Mouse (Mus musculus): ENCODE results near the gene Rnf181. TPM values are rescaled to one million over a fixed set of nuclear protein-coding genes. Genes with fewer than 3 reads are reported as not detected.

Gene Rnf181
- polyA plus RNA-seq, 1 experiment from 2014 or later = 122 TPM

GRCm38 (mm10) chr6:72382494-72382893, 15.7 kb upstream of the Rnf181 start:
- ATAC-seq = no peak
- H3K27me3 ChIP-seq (replicated peaks) = 0 out of 2 replicates have a peak, but pooled peaks cover 5% of the 10 kb centered on the region
- peaks cover 8% of the 10 kb centered on the region; the same call in 1 of the 2 replicates for H3K36me3 ChIP-seq
- no peak overlapping the region for H3K4me3 ChIP-seq (replicated peaks)
- no peak overlapping the region for H3K9ac ChIP-seq
- H3K27ac ChIP-seq = no peak overlapping the region
- H3K9me3 ChIP-seq = no peaks in the 10 kb centered on the region
- 65% methylated on average over 6 of the region's 6 CpGs for WGBS
- no peak overlapping the region for H3K4me2 ChIP-seq (replicated peaks)
- H3K4me1 ChIP-seq (replicated peaks) = peaks cover 7% of the 10 kb centered on the region; the same call in 1 of the 2 replicates

DNA sequence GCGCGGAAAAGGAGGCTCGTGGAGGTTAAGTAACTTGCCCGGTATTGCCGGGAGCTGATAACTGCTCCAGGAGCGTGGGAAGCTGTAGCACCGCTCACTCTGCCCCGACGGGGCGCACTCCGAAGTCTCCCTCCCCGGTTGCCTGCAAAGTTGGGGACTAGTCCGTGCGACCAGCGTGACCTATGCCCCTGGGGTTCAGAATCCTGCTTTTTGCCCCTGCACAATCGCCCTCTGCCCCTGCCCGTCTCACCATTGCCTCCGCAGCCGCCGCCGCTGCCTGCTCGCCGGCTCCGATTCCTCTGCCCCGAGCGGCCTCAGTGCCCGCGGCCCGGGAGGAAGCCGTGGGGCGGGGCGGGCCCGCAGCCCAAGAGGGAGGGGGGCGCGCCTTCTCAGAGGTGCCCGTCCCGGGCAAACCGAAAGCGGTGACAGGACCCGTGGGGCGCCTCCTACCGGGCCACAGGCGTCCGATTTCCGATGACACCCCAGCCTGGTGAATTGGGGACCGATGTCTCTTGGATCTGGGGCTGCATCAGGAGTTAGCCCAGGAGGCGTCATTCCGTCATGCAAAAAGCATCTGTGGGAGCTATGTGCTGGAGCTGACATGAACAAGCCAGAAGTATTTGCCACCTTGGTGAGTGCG, 13.5 kb upstream of the Rnf181 start, which contains the start of gene Vamp5:
Gene Vamp5, minus strand, starts transcription at position 338 of the 640 bp plus-strand sequence.
- ATAC-seq = peak; percentile 91
- no peaks in the 10 kb centered on the region for H3K9me3 ChIP-seq
- H3K27me3 ChIP-seq (replicated peaks) = 0 out of 2 replicates have a peak, but pooled peaks cover 5% of the 10 kb centered on the region
- peaks cover 3% of the 10 kb centered on the region; the same call in 1 of the 2 replicates for H3K36me3 ChIP-seq
- peak within 1 kb of the TSS; percentile 86 for H3K4me2 ChIP-seq (replicated peaks)
- H3K9ac ChIP-seq = peak within 1 kb of the TSS; percentile 61
- H3K4me1 ChIP-seq (replicated peaks) = 0 out of 2 replicates have a peak, but pooled peaks cover 6% of the 10 kb centered on the region
- 2% methylated on average over 48 of the region's 49 CpGs for WGBS
- H3K4me3 ChIP-seq (replicated peaks) = peak within 1 kb of the TSS; percentile 59
- H3K27ac ChIP-seq = peak within 1 kb of the TSS; percentile 33

GRCm38 (mm10) chr6:72379377-72380130, 12.8 kb upstream of the Rnf181 start:
- H3K4me3 ChIP-seq (replicated peaks) = peak overlapping the region; percentile 59
- WGBS = 50% methylated on average over 7 of the region's 7 CpGs
- H3K9me3 ChIP-seq = no peaks in the 10 kb centered on the region
- peak overlapping the region; percentile 86 for H3K4me2 ChIP-seq (replicated peaks)
- H3K4me1 ChIP-seq (replicated peaks) = 0 out of 2 replicates have a peak, but pooled peaks cover 6% of the 10 kb centered on the region
- peak overlapping the region; percentile 61 for H3K9ac ChIP-seq
- H3K27me3 ChIP-seq (replicated peaks) = 0 out of 2 replicates have a peak, but pooled peaks cover 5% of the 10 kb centered on the region
- ATAC-seq = peak; percentile 21; the same call in 1 of the 2 replicates
- H3K36me3 ChIP-seq = no peaks in the 10 kb centered on the region
- peak overlapping the region; percentile 33; the same call in 1 of the 2 replicates for H3K27ac ChIP-seq

DNA sequence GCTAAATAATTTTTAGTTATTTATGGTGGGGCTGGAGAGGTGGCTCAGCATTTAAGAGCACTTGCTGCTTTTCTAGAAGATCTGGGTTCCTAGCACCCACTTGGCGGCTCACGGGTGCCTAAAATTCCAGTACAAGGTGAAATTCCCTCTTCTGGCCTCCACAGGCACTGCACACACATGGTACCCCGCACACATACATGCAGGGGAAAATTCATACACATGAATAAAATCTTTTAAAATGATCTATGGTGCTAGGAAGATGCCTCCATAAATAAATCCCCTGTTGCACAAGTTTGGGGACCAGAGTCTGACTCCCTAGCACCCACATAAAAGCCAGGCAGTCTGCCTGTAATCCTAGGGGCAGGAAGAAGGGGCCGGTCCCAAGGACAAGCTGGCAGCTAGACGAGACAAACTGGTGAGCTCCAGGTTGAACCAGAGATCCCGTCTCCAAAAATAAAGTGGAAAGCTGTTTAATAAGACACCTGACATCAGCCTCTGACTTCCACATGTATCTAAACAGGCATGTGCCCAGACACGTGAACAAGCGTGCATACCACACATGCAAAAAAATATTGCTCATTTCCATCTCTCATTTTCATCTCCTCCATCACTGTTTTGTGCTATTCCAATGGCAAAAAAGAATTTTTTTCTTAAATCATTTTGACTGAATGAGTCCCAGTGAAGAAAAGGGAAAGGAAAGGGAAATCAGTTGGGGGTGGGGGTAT, 11.9 kb upstream of the Rnf181 start:
- Histone ChIP-seq H3K27me3 (replicated peaks) (0 out of 2 replicates have a peak, but pooled peaks cover 5% of the 10 kb centered on the region), H3K9me3 (no peaks in the 10 kb centered on the region), H3K4me1 (replicated peaks) (0 out of 2 replicates have a peak, but pooled peaks cover 6% of the 10 kb centered on the region), H3K36me3 (no peaks in the 10 kb centered on the region), H3K4me3 (replicated peaks) (no peak overlapping the region), H3K4me2 (replicated peaks) (0 out of 2 replicates have a peak overlapping the region, but pooled peaks have one; percentile 86), H3K27ac (no peak overlapping the region), H3K9ac (no peak overlapping the region)
- ATAC-seq = no peak
- 83% methylated on average over 8 of the region's 8 CpGs for WGBS

DNA sequence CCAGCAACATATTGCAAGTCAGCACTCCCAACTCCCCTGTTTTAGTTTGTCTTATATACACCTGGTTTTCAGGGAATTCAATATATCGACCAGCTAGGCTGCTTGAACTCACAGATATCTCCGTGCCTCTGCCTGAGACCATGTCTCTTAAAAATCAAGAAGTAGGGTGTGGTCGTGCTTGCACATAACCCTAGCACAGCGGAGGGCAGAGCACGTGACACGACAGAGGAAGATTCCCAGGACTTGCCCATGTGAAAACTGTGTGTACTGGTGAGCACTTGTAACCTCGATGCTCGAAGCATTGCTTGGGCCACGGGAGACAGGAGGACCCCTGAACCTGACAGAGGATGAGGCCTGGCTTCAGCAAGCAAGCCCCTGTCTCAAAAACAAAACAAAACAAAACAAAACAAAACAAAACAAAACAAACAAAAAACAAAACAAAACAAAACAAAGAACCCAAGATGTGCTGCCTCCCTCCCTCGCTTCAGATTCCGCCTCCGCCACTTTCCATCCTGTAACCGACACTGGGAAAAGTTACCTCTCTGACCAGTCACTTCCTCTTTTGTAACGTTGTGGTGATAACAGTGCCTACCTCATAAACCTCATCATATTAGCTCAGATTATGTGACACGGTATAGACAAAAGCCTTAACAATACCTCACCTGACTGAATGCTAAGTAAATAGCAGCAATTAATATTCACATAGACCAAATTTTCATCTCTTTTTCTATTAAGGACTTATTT, 8.2 kb upstream of the Rnf181 start:
- H3K4me3 ChIP-seq (replicated peaks) = no peak overlapping the region
- no peaks in the 10 kb centered on the region for H3K9me3 ChIP-seq
- no peak overlapping the region for H3K9ac ChIP-seq
- H3K27me3 ChIP-seq (replicated peaks) = no peaks in the 10 kb centered on the region
- WGBS = 63% methylated on average over 15 of the region's 15 CpGs
- H3K4me2 ChIP-seq (replicated peaks) = no peak overlapping the region
- peaks cover 7% of the 10 kb centered on the region for H3K4me1 ChIP-seq (replicated peaks)
- H3K27ac ChIP-seq = no peak overlapping the region
- no peaks in the 10 kb centered on the region for H3K36me3 ChIP-seq
- peak; percentile 34; the same call in 1 of the 2 replicates for ATAC-seq

- Histone ChIP-seq H3K4me1 (replicated peaks) (peaks cover 4% of the 10 kb centered on the region), H3K27me3 (replicated peaks) (no peaks in the 10 kb centered on the region), H3K9me3 (no peaks in the 10 kb centered on the region), H3K36me3 (no peaks in the 10 kb centered on the region), H3K9ac (no peak overlapping the region), H3K4me3 (replicated peaks) (no peak overlapping the region), H3K27ac (no peak overlapping the region), H3K4me2 (replicated peaks) (no peak overlapping the region)
- WGBS = 54% methylated on average over 7 of the region's 7 CpGs
- peak; percentile 26; the same call in 1 of the 2 replicates for ATAC-seq
Observed at GRCm38 (mm10) chr6:72374206-72374605, 7.5 kb upstream of the Rnf181 start.

DNA sequence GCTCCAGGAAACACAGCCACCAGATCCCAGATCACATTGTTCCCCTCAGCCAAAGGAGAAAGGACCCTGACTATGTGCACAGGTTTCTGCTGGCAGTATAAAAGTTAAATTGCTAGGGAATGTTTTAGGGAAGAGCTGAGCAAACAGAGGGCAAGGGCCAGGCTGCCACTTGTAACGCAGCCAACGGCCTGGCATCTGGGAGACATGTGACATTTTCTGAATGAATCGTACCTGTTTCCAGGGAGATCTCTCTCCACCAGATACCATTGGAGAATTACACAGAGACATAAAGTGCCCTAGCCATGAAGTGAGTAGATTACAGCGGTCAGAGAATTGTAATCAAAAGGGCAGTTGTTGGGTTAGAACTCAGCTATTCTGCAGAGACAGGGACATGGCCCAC, 6.4 kb upstream of the Rnf181 start:
- no peak overlapping the region for H3K27ac ChIP-seq
- H3K4me3 ChIP-seq (replicated peaks) = no peak overlapping the region
- ATAC-seq = no peak
- no peak overlapping the region for H3K9ac ChIP-seq
- no peaks in the 10 kb centered on the region for H3K36me3 ChIP-seq
- WGBS = 73% methylated on average over 4 of the region's 4 CpGs
- no peak overlapping the region for H3K4me2 ChIP-seq (replicated peaks)
- H3K27me3 ChIP-seq (replicated peaks) = no peaks in the 10 kb centered on the region
- no peaks in the 10 kb centered on the region for H3K9me3 ChIP-seq
- peaks cover 4% of the 10 kb centered on the region for H3K4me1 ChIP-seq (replicated peaks)

GRCm38 (mm10) chr6:72371571-72371970, 4.8 kb upstream of the Rnf181 start:
- ATAC-seq = no peak
- WGBS = 4% methylated on average over 1 of the region's 1 CpGs
- Histone ChIP-seq H3K27ac (peak overlapping the region; percentile 32; the same call in 1 of the 2 replicates), H3K9ac (no peak overlapping the region), H3K4me3 (replicated peaks) (no peak overlapping the region), H3K9me3 (no peaks in the 10 kb centered on the region), H3K4me1 (replicated peaks) (peaks cover 4% of the 10 kb centered on the region), H3K4me2 (replicated peaks) (no peak overlapping the region), H3K36me3 (no peaks in the 10 kb centered on the region), H3K27me3 (replicated peaks) (no peaks in the 10 kb centered on the region)

DNA sequence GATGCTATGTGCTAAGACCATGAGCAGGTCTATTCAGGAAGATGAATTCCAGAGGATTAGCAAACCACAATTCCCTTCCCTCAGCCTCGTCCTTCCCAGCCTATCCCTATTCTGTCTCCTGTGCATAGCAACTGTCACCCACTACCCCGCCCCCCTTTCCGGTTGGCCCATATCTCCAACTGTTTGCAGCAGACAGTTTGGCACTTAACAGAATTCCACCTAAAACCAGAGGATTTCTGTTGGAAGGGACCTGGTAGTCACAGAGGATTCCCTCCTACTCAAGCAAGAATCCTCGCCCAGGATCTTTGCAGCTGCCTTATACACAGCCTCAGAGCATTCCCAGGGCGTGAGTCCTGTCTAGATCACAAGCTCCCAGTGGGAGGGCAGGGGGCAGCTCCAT, 4.4 kb upstream of the Rnf181 start:
- no peaks in the 10 kb centered on the region for H3K36me3 ChIP-seq
- peaks cover 4% of the 10 kb centered on the region for H3K4me1 ChIP-seq (replicated peaks)
- no peak overlapping the region for H3K4me3 ChIP-seq (replicated peaks)
- no peaks in the 10 kb centered on the region for H3K9me3 ChIP-seq
- no peaks in the 10 kb centered on the region for H3K27me3 ChIP-seq (replicated peaks)
- 27% methylated on average over 5 of the region's 5 CpGs for WGBS
- H3K9ac ChIP-seq = no peak overlapping the region
- no peak overlapping the region for H3K4me2 ChIP-seq (replicated peaks)
- ATAC-seq = 0 out of 2 replicates have a peak, but pooled peaks have one; percentile 19
- peak overlapping the region; percentile 32; the same call in 1 of the 2 replicates for H3K27ac ChIP-seq

- H3K9me3 ChIP-seq = no peaks in the 10 kb centered on the region
- H3K27me3 ChIP-seq (replicated peaks) = no peaks in the 10 kb centered on the region
- no peak overlapping the region for H3K4me2 ChIP-seq (replicated peaks)
- ATAC-seq = no peak
- no peak overlapping the region for H3K27ac ChIP-seq
- WGBS = 81% methylated on average over 12 of the region's 12 CpGs
- no peaks in the 10 kb centered on the region for H3K36me3 ChIP-seq
- H3K4me3 ChIP-seq (replicated peaks) = no peak overlapping the region
- H3K4me1 ChIP-seq (replicated peaks) = peaks cover 4% of the 10 kb centered on the region
- no peak overlapping the region for H3K9ac ChIP-seq
Observed at GRCm38 (mm10) chr6:72370091-72370490, 3.3 kb upstream of the Rnf181 start.

DNA sequence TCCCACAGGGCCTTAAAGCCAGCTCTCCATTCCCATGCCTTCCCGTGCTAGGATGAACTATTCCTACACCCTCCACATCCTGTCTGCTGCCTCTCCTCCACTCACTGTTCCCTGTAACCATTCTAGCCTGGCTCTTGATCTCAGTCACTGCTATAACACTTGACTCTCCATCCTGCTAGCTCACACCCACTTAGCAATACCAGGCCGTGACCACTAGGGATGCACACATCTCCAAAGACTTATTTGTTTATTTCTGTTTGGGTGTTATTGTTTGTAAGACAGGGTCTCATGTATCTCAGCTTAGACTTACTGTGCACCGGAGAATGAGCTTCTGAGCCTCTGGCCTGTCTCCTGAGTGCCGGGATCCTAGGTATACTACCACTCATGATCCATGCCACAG, 2.8 kb upstream of the Rnf181 start:
- Histone ChIP-seq H3K36me3 (no peaks in the 10 kb centered on the region), H3K27ac (no peak overlapping the region), H3K4me1 (replicated peaks) (peaks cover 4% of the 10 kb centered on the region), H3K4me2 (replicated peaks) (no peak overlapping the region), H3K9ac (no peak overlapping the region), H3K27me3 (replicated peaks) (no peaks in the 10 kb centered on the region), H3K4me3 (replicated peaks) (no peak overlapping the region), H3K9me3 (no peaks in the 10 kb centered on the region)
- ATAC-seq = no peak
- WGBS = 86% methylated on average over 4 of the region's 4 CpGs
